Mouse (Mus musculus): ENCODE measurements around the gene Lyrm1. TPM values are rescaled to one million over a fixed set of nuclear protein-coding genes. Genes with fewer than 3 reads are reported as not detected.

Gene Lyrm1
- polyA plus RNA-seq, 1 experiment: 4.4 TPM

DNA sequence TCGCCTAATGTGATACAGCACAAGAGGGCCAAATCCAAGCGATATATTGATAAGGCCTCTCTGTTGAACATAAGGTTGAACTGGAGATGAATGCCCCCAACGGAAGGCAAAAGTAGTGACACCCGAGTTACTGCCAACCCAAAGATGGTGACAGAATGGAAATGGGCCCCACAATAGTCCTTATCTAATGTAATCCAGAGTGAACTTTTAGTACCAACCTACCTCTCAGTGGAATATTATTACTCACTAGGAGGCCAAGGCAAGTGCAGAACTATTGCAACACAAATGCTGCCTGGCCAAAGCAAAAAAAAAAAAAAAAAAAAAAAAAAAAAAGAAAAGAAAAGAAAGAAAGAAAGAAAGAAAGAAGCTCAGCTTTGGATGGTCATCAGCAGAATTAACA lies 2.9 kb upstream of the Lyrm1 start:
- WGBS: 77% methylated on average over 4 of the region's 4 CpGs
- TF ChIP-seq CTCF (IDR thresholded peaks at IDR 0.05; ENCODE audit: control insufficient read depth, insufficient read depth, low read length) (no peak), POLR2A (IDR thresholded peaks at IDR 0.05; ENCODE audit: borderline replicate concordance, control insufficient read depth, low read depth, low read length) (no peak)
- Histone ChIP-seq H3K4me1 (ENCODE audit: control insufficient read depth, insufficient read depth, low read length) (no peaks in the 10 kb centered on the region; the same call in 1 of the 2 replicates), H3K27ac (ENCODE audit: control insufficient read depth, insufficient read depth, low read depth, low read length, poor library complexity) (no peak overlapping the region), H3K4me3 (replicated peaks; ENCODE audit: control insufficient read depth, low read depth, low read length) (no peak overlapping the region)

DNA sequence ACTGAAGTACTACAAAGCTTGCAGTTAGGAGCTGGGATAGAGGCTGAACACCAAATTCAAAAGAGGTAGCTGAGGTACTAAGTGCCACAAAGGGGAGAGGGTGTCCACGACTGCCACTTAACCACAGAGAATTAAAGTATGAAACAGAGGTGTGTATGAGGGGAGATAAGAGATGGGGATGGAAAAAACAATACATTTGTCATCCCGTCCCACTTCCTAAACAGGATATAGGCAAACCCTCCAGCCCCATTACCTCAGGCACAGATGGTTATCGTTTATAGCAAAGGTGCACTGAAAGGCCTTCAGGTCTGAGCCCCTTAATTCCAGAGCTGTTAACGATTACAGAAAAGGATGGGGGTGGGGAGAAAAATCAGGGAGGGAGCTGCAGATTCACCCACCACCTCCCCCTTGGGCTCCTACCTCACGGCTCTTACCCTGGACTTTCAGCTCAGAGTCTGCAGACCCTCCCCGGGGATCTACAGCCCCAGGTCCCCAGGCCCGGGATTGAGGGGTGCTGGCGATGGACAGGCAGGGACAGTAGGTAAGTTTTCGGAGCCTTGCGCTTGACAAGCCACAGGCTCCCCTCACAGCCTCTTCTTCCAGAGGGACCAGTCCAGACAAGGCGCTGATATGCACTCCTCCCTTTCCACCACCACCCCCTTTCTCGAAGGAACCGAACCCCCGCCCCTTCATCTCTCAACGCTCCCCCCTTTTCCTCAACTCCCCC lies 680 bp upstream of the Lyrm1 start:
- Histone ChIP-seq H3K27ac (ENCODE audit: control insufficient read depth, insufficient read depth, low read depth, low read length, poor library complexity) (peak overlapping the region; percentile 22; the same call in 1 of the 2 replicates), H3K4me1 (ENCODE audit: control insufficient read depth, insufficient read depth, low read length) (no peaks in the 10 kb centered on the region; the same call in 1 of the 2 replicates), H3K4me3 (replicated peaks; ENCODE audit: control insufficient read depth, low read depth, low read length) (peak overlapping the region; percentile 74)
- 1% methylated on average over 14 of the region's 15 CpGs for WGBS
- TF ChIP-seq CTCF (IDR thresholded peaks at IDR 0.05; ENCODE audit: control insufficient read depth, insufficient read depth, low read length) (no peak), POLR2A (IDR thresholded peaks at IDR 0.05; ENCODE audit: borderline replicate concordance, control insufficient read depth, low read depth, low read length) (no peak)

DNA sequence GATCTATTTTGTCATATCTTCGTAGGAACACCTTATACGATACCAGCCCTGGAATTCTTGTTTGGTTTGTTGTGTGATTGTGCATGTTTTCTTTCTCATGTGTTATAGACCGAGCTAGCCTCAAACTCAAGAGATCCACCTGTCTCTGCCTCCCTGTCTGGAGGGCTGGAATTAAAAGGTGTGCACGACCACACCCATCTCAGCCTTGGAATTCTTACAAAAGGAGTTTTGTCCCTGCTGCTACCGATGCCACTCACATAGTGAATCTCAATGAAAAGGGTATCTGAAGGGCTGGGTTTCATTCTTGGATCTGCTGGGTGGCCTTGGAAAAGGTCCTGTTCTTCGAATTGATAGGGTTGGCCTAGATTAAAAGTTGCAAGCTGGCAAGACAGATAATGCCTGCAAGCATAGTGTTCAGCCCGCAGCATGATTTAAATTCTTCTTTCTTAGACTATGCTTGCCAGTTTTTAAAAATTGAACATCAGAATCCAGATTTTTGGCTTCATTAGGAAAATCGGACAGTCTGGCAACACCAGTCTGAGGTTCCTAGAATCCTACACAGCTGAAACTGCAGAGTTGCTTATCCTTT lies 2.0 kb downstream of the Lyrm1 start:
- no peaks in the 10 kb centered on the region; the same call in 1 of the 2 replicates for H3K4me1 ChIP-seq (ENCODE audit: control insufficient read depth, insufficient read depth, low read length)
- TF ChIP-seq CTCF (IDR thresholded peaks at IDR 0.05; ENCODE audit: control insufficient read depth, insufficient read depth, low read length) (no peak), POLR2A (IDR thresholded peaks at IDR 0.05; ENCODE audit: borderline replicate concordance, control insufficient read depth, low read depth, low read length) (no peak)
- H3K27ac ChIP-seq (ENCODE audit: control insufficient read depth, insufficient read depth, low read depth, low read length, poor library complexity): no peak overlapping the region
- WGBS: 75% methylated on average over 8 of the region's 8 CpGs
- no peak overlapping the region for H3K4me3 ChIP-seq (replicated peaks; ENCODE audit: control insufficient read depth, low read depth, low read length)

DNA sequence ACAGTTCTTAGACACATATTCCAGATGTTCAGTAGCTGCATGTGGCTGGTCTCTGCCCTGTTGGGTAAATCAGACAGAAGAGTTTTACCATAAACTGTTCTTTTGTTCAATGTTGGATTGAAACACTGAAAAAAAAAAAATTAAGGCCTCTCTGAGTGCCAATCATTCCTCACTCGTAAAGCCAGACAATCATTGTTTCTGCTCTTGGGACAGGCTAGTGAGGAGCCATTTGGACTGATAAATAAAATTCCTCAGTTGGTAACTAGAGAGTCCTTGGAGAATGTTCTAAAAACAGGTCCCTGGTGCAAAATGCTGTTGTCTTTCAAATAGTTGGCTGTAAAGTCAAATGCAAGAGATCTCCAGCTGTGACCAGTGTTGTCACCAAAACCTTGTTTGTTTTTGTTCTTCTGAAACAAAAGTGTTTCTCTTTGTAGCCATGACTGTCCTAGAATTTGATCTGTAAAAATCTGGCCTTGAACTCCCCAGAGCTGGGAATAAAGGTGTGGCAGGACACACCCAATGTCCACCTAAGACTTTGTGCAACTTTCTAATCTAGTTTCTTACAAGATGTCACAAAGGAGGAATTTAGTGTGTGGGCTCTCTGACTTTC lies 2.7 kb downstream of the Lyrm1 start:
- H3K4me3 ChIP-seq (replicated peaks; ENCODE audit: control insufficient read depth, low read depth, low read length): no peak overlapping the region
- WGBS: 73% methylated on average over 1 of the region's 1 CpGs
- no peak overlapping the region for H3K27ac ChIP-seq (ENCODE audit: control insufficient read depth, insufficient read depth, low read depth, low read length, poor library complexity)
- no peaks in the 10 kb centered on the region; the same call in 1 of the 2 replicates for H3K4me1 ChIP-seq (ENCODE audit: control insufficient read depth, insufficient read depth, low read length)
- TF ChIP-seq POLR2A (IDR thresholded peaks at IDR 0.05; ENCODE audit: borderline replicate concordance, control insufficient read depth, low read depth, low read length): no peak
- no peak for TF ChIP-seq CTCF (IDR thresholded peaks at IDR 0.05; ENCODE audit: control insufficient read depth, insufficient read depth, low read length)

DNA sequence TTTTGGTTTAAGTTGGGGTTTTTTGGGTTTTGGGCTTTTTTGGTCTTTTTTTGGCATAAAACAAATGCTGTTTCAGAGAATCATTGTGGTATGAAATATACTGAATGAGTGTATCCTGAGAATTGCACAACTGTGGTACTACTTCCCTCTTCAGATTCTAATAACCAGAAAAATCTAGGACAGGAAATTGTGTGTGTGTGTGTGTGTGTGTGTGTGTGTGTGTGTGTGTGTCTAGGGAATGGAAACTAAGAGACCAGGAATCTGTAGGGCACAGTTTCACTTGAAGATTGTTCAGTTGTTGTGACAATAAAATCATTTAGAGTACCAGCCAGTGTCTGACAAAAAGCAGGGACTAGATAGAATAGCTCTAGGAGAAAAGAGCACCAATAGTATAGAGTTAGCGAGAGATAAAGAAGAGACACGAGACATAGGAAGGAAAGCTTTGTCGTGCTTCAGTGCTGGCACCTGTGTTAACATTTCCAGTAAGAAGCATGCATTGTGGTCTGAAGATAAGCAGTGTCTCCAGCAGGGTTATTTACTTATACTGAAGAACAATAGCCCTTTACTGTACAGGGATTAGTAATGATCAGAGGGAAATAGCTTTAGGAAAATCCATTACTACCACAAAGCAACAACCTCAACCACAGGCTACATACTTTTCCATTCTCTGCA lies 3.9 kb downstream of the Lyrm1 start:
- H3K27ac ChIP-seq (ENCODE audit: control insufficient read depth, insufficient read depth, low read depth, low read length, poor library complexity): no peak overlapping the region
- WGBS: 23% methylated on average over 3 of the region's 3 CpGs
- no peak overlapping the region for H3K4me3 ChIP-seq (replicated peaks; ENCODE audit: control insufficient read depth, low read depth, low read length)
- H3K4me1 ChIP-seq (ENCODE audit: control insufficient read depth, insufficient read depth, low read length): no peaks in the 10 kb centered on the region; the same call in 1 of the 2 replicates
- TF ChIP-seq CTCF (IDR thresholded peaks at IDR 0.05; ENCODE audit: control insufficient read depth, insufficient read depth, low read length): no peak
- TF ChIP-seq POLR2A (IDR thresholded peaks at IDR 0.05; ENCODE audit: borderline replicate concordance, control insufficient read depth, low read depth, low read length): no peak

DNA sequence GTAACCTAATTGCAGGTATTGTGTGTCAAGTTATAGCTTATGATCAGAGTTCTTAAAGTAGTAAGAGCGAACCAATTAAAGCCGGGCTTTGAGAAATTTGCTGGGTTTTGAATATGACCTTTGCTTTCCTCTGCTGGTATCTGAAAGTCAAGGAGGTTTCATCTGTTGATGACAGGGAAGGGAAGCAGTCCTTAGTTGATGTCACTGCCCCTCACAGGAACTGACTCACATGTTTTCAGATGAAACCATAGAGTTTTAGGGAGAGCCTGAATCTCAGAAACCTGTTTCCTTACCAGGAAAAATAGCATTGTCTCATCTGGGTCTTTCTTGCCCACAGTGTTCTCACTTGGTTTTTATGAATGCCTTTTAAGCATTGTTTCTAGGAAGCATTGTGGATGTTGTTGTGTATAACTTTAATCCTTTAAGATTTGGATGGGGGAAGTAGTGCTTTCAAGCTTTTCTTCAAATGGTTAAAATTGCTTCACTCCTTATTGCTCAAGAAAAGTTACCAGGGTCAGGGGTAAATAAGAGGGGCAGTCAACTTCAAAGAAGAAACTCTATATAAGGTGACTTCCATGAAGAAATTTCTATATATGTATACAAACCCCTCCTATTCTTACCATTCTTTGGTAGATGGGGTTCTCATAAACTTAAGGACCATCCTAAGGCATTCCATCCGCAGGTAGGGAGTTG lies 11.0 kb downstream of the Lyrm1 start:
- WGBS: 80% methylated on average over 3 of the region's 3 CpGs
- Histone ChIP-seq H3K4me1 (ENCODE audit: control insufficient read depth, insufficient read depth, low read length) (no peaks in the 10 kb centered on the region), H3K4me3 (replicated peaks; ENCODE audit: control insufficient read depth, low read depth, low read length) (no peak overlapping the region), H3K27ac (ENCODE audit: control insufficient read depth, insufficient read depth, low read depth, low read length, poor library complexity) (no peak overlapping the region)
- TF ChIP-seq CTCF (IDR thresholded peaks at IDR 0.05; ENCODE audit: control insufficient read depth, insufficient read depth, low read length) (no peak), POLR2A (IDR thresholded peaks at IDR 0.05; ENCODE audit: borderline replicate concordance, control insufficient read depth, low read depth, low read length) (no peak)

DNA sequence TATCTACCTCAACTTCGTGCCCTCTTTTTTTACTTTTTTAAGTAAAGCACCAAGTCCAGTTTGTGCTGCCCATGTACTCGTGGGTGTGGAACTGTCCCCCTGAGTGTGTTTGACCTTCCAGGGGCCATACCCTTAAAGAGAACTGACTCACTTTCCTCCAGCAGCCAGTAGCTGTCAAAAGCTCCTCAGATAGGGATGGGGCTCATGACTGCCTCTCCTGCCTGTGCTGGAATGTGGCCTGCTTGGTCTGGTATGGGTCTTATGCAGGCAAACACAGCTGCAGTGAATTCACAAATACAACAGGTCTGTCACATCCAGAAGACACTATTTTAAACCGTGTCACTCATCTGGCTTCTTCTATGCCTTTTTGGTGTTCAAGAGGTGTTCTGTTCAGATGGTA lies 16.1 kb downstream of the Lyrm1 start:
- no peak overlapping the region for H3K4me3 ChIP-seq (replicated peaks; ENCODE audit: control insufficient read depth, low read depth, low read length)
- no peak overlapping the region for H3K27ac ChIP-seq (ENCODE audit: control insufficient read depth, insufficient read depth, low read depth, low read length, poor library complexity)
- 69% methylated on average over 3 of the region's 3 CpGs for WGBS
- H3K4me1 ChIP-seq (ENCODE audit: control insufficient read depth, insufficient read depth, low read length): no peaks in the 10 kb centered on the region
- TF ChIP-seq POLR2A (IDR thresholded peaks at IDR 0.05; ENCODE audit: borderline replicate concordance, control insufficient read depth, low read depth, low read length) (no peak), CTCF (IDR thresholded peaks at IDR 0.05; ENCODE audit: control insufficient read depth, insufficient read depth, low read length) (no peak)

Data from bone marrow, adult 2 months (tissue).